Mouse (Mus musculus): ENCODE measurements around the gene Hsp90aa1. TPM values are rescaled to one million over a fixed set of nuclear protein-coding genes. Genes with fewer than 3 reads are reported as not detected.
"Not testable (repeated sequence)": the region's sequence is repeated elsewhere in the genome, so short reads cannot be mapped to it uniquely, and the experiment has no call there.

The Hsp90aa1 gene
- total RNA-seq, 2 experiments from 2014 or later, result 353 to 494 TPM

GRCm38 (mm10) chr12:110700730-110701129 is 1.8 kb downstream of the Hsp90aa1 start:
- ATAC-seq (ENCODE audit: poor library complexity, severe bottlenecking), result no peak

- ATAC-seq (ENCODE audit: poor library complexity, severe bottlenecking), result no peak
Measured at GRCm38 (mm10) chr12:110699171-110699547, 3.4 kb downstream of the Hsp90aa1 start.

GRCm38 (mm10) chr12:110698523-110699170 is 3.9 kb downstream of the Hsp90aa1 start:
- no peak for ATAC-seq (ENCODE audit: poor library complexity, severe bottlenecking)

GRCm38 (mm10) chr12:110698080-110698479 is 4.4 kb downstream of the Hsp90aa1 start:
- no peak for ATAC-seq (ENCODE audit: poor library complexity, severe bottlenecking)

- no peak for ATAC-seq (ENCODE audit: poor library complexity, severe bottlenecking)
Measured at GRCm38 (mm10) chr12:110697457-110697856, 5.1 kb downstream of the Hsp90aa1 start.

- no peak for ATAC-seq (ENCODE audit: poor library complexity, severe bottlenecking)
Measured at GRCm38 (mm10) chr12:110696975-110697400, 5.5 kb downstream of the Hsp90aa1 start.

GRCm38 (mm10) chr12:110696173-110696974 is 6.2 kb downstream of the Hsp90aa1 start:
- peak; percentile 83 for ATAC-seq (ENCODE audit: poor library complexity, severe bottlenecking)

- ATAC-seq (ENCODE audit: poor library complexity, severe bottlenecking), result peak; percentile 29
Measured at GRCm38 (mm10) chr12:110695676-110696171, 6.8 kb downstream of the Hsp90aa1 start.

GRCm38 (mm10) chr12:110693378-110693777 is 9.2 kb downstream of the Hsp90aa1 start:
- ATAC-seq (ENCODE audit: poor library complexity, severe bottlenecking), result not testable (repeated sequence)

GRCm38 (mm10) chr12:110689919-110690643 is 12.4 kb downstream of the Hsp90aa1 start:
- ATAC-seq (ENCODE audit: poor library complexity, severe bottlenecking), result no peak

- not testable (repeated sequence) for ATAC-seq (ENCODE audit: poor library complexity, severe bottlenecking)
Measured at GRCm38 (mm10) chr12:110688921-110689320, 13.6 kb downstream of the Hsp90aa1 start.

GRCm38 (mm10) chr12:110687894-110688734 is 14.4 kb downstream of the Hsp90aa1 start:
- ATAC-seq (ENCODE audit: poor library complexity, severe bottlenecking), result no peak

- no peak for ATAC-seq (ENCODE audit: poor library complexity, severe bottlenecking)
Measured at GRCm38 (mm10) chr12:110683580-110683979, 18.9 kb downstream of the Hsp90aa1 start.

GRCm38 (mm10) chr12:110682561-110683299 is 19.8 kb downstream of the Hsp90aa1 start, which contains the start of gene 1700001K19Rik:
Gene 1700001K19Rik (minus strand): TSS chr12:110682619.
- peak; percentile 57 for ATAC-seq (ENCODE audit: poor library complexity, severe bottlenecking)

GRCm38 (mm10) chr12:110681878-110682277 is 20.6 kb downstream of the Hsp90aa1 start:
- peak; percentile 76 for ATAC-seq (ENCODE audit: poor library complexity, severe bottlenecking)

- no peak for ATAC-seq (ENCODE audit: poor library complexity, severe bottlenecking)
Measured at GRCm38 (mm10) chr12:110681191-110681590, 21.3 kb downstream of the Hsp90aa1 start.

GRCm38 (mm10) chr12:110674243-110674642 is 28.3 kb downstream of the Hsp90aa1 start:
- ATAC-seq (ENCODE audit: poor library complexity, severe bottlenecking), result peak; percentile 59

- no peak for ATAC-seq (ENCODE audit: poor library complexity, severe bottlenecking)
Measured at GRCm38 (mm10) chr12:110667466-110668077, 35.0 kb downstream of the Hsp90aa1 start.

GRCm38 (mm10) chr12:110661746-110662145 is 40.8 kb downstream of the Hsp90aa1 start:
- ATAC-seq (ENCODE audit: poor library complexity, severe bottlenecking), result no peak
